Mouse (Mus musculus) frontal cortex, postnatal 25 days (tissue): ENCODE data around the gene Ctf1.
A peak's percentile ranks its signal among the peaks of the same experiment; 100 is the strongest.
"Not testable (repeated sequence)": the region's sequence is repeated elsewhere in the genome, so short reads cannot be mapped to it uniquely, and the experiment has no call there.

ENCODE experiments used
- DNase-seq, 2 experiments: peaks; one replicate each; pipeline ENCODE4 v3.0.0; 2022; ENCODE audit warnings: low spot score in 2 of 2

Ctf1 gene

DNA sequence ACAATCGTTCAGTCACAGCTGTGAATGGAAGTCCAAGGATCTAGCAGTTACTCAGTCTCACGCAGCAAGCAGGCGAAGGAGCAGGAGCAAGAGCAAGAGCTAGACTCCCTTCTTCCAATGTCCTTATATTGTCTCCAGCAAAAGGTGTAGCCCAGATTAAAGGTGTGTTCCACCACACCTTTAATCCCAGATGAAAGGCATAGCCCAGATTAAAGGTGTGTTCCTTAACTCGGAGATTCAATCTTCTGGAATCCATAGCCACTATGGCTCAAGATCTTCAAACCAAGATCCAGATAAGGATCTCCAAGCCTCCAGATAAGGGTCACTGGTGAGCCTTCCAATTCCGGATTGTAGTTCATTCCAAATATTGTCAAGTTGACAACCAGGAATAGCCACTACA lies 19.5 kb downstream of the Ctf1 start, which contains the start of gene Ctf2:
TSS of gene Ctf2 (minus strand) at position 101 of the 400 bp plus-strand sequence.
- DNase-seq = not testable (repeated sequence)

- peak; percentile 61 to 71 for DNase-seq
These were observed 32.0 kb downstream of the Ctf1 start, which contains the start of gene Fbxl19 for GRCm38 (mm10) chr7:127744366-127745045. TSS of gene Fbxl19 (plus strand) at chr7:127744543.

- DNase-seq = peak; percentile 76 to 87
These were observed 32.7 kb downstream of the Ctf1 start for GRCm38 (mm10) chr7:127745251-127745651.

- DNase-seq = peak; percentile 89 to 94
These were observed 33.3 kb downstream of the Ctf1 start for GRCm38 (mm10) chr7:127745652-127746493.

- DNase-seq = no peak
These were observed 34.3 kb downstream of the Ctf1 start for GRCm38 (mm10) chr7:127746494-127747491.

- DNase-seq = no peak
These were observed 35.2 kb downstream of the Ctf1 start for GRCm38 (mm10) chr7:127747559-127748234.

GRCm38 (mm10) chr7:127748235-127748560 lies 35.7 kb downstream of the Ctf1 start:
- DNase-seq = no peak

- no peak for DNase-seq
These were observed 37.9 kb downstream of the Ctf1 start for GRCm38 (mm10) chr7:127750131-127751127.

- DNase-seq = no peak
These were observed 39.1 kb downstream of the Ctf1 start for GRCm38 (mm10) chr7:127751619-127752018.

DNA sequence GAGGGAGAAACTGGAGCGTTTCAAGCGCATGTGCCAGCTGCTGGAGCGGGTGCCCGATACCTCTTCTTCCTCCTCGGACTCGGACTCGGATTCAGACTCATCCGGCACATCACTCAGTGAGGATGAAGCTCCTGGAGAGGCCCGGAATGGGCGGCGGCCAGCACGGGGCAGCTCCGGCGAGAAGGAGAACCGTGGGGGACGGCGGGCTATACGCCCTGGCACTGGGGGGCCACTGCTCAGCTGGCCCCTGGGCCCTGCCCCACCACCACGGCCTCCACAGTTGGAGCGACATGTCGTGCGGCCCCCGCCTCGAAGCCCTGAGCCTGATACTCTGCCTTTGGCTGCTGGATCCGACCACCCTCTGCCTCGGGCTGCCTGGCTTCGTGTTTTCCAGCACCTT lies 39.5 kb downstream of the Ctf1 start:
- no peak for DNase-seq

DNA sequence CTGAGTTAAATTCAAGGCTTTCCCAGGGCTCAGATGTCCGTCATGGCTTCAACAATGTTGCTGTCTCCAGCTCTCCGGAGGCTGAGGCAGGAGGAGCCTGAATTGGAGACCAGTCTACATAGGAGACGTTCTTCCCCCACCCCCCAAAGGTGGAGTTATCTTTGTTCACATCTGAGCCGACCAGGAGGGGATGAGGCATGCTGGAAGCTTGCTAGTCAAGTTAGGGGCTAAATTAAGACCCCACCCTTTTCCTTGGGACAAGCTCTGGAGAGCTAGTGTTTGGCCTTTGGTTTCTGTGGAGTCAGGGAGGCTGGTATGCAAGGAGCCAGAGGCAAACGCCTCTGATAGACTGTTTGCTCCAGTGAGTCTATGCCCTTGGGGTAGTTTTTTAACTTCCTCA lies 40.6 kb downstream of the Ctf1 start:
- no peak for DNase-seq

DNA sequence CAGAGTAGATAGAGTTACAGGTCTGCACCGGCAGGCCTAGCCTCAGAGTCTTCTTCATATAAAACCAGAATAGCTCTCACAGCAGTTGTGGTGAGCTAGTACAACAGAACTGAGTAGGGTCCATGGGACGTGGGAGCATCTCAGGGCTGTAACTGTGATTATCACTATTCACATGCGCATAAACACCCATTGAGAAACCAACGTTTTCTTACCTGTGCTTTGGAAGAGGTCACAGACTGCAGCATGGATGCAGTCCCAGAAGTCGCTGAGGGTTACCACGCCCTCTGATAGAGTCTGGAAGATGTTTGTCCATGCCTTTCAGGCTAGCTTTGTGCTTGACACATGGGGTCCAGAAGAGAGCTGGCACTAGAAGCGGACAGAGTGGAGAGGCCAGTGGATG lies 41.2 kb downstream of the Ctf1 start:
- no peak for DNase-seq

DNA sequence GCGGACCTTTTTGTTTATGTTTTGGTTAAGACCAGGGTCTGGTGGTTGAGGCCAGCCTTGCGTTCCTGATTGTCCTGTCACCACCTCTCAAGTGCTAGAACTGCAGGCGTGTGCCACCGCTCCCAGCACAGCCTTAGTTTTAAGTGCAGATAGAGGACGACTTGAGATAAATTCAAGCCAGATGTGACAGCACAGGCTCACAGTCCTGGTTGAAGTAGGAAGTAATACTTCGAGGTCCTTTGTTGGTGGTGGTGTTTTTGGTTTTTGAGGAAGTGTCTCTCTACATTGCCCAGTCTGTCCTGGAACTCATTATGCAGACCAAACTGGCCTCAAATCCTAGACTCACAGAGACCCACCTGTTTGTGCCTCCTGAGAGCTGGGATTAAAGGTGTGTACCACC lies 47.2 kb downstream of the Ctf1 start:
- no peak for DNase-seq

GRCm38 (mm10) chr7:127760478-127760877 lies 47.9 kb downstream of the Ctf1 start:
- DNase-seq = no peak

DNA sequence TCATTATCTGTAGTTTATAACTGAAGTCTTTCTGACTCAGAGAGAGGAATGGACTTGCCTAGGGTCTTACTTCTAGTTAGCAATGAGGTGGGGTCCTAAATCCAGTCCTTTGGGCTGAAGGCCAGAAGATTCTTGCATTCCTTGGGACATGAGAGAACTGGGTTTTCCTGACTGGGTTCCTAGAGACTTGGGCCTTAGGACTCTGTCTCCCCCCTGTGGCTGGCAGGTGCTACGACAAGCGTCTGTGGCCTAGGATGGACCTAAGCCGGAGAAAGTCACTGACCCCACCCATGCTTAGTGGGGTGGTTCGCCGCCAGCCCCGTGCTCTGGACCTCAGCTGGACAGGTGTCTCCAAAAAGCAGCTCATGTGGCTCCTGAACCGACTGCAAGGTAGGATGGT lies 48.5 kb downstream of the Ctf1 start:
- DNase-seq = peak in 1 of 2 experiments; percentile 51

DNA sequence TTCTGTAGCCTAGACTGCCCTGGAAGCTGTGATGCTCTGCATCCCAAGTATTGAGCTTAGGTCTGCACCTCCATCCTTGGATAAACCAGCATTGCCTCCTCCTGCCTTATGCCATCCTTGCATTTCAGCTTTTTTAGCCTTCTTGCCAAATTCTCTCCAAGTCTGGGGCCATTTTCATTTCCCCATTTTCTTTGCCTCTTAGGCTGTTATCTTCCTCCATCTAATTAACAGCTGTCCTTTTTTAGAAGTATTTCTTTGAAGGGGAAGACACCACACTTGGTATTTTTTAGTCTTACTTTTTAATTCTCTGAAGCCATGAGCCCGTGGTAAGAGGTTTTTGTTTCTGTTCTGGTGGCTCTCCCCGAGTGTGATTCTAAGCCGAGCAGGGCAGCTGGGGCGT lies 51.1 kb downstream of the Ctf1 start:
- DNase-seq = no peak

DNA sequence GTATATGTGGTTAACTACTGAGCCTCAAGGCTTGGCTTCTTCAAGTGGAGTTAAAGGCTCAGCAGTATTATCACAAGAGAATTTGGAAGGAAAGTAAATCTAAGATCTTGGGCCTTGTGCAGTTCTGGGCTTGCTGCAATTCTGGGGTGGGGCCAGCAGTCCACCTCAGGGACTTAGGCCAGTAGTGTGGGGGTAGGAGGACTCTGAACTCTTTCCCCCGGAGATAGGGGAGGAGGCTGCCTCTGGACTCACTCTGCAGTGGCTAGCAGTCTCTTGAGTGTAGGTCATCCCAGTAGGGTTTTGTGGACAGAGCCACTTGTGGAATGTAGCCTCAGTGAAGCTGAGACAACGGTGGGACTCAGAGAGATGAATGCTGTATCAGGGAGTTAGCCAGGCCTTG lies 53.2 kb downstream of the Ctf1 start:
- DNase-seq = no peak

GRCm38 (mm10) chr7:127766851-127767609 lies 54.5 kb downstream of the Ctf1 start:
- DNase-seq = no peak
